Mouse (Mus musculus) lung, adult 2 months (tissue): Measurements from ENCODE around the gene Lrba.

Source experiments
- CTCF ChIP-seq: fragments of 200-500 bp; IDR thresholded peaks from 2 replicates; pipeline ENCODE4 v1.5.1; 2011; ENCODE audit warnings: mild to moderate bottlenecking, low read length, control low read depth; ENCODE audit not compliant: insufficient read depth
- POLR2A ChIP-seq: fragments of 200-500 bp; IDR thresholded peaks from 2 replicates; pipeline ENCODE4 v1.6.1; 2011; ENCODE audit warnings: low read depth, mild to moderate bottlenecking, control low read depth, low read length, borderline replicate concordance; ENCODE audit errors: extremely low read depth

GRCm38 (mm10) chr3:86688438-86688837, 464.0 kb downstream of the Lrba start:
- TF ChIP-seq CTCF (no peak), POLR2A (no peak)
